Mouse (Mus musculus): ENCODE measurements around the gene Amer3.
"Not testable (repeated sequence)": the region's sequence is repeated elsewhere in the genome, so short reads cannot be mapped to it uniquely, and the experiment has no call there.

Amer3 gene

DNA sequence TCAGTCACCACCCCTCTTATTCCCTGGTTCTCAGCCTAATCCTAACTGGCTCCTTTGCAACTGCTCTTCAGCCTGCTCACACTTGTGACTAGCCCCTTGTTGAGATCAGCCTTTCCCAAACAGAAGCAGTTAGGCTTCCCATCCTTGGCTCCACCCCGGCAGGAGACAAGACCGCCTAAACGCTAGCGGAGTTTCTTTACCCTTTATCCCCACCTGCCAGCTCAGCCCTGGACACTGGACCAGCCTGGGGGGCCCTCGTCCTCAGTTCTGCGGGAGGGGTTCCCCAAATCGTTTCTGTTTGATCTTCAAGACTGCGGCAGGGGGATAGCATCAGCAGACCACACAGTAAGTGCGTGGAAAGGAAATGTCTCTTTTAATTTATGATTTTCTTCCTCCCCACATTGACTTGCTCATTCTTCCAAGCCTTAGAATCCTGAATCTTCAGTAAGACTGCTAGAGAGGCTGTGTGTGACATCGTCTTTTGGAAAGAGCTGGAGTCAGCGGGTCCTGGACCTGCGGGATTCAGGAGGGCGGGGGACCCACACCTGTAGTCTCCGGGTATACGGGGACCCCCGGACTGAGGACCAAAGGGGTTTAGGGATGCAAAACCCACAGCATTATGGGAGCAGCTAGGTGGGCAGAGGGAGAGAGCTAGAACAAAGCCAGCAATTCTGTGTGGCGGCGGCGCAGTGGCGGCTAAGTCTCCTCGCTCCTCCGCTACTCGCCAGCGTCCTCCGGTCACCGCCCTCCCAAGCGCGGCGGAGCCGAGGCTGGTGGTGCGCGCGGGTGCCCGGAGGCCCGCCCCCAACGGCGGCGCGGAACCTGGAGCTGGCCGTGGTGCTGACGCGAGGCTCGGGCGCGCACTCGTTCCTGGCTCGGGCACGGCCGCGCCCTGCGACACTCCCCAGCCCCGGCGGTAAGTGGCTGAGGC is at the start of gene Amer3:
TSS of gene Amer3 (plus strand) at position 807 of the 931 bp plus-strand sequence.
- peak; percentile 83 for DNase-seq (ENCODE audit: low spot score)

DNA sequence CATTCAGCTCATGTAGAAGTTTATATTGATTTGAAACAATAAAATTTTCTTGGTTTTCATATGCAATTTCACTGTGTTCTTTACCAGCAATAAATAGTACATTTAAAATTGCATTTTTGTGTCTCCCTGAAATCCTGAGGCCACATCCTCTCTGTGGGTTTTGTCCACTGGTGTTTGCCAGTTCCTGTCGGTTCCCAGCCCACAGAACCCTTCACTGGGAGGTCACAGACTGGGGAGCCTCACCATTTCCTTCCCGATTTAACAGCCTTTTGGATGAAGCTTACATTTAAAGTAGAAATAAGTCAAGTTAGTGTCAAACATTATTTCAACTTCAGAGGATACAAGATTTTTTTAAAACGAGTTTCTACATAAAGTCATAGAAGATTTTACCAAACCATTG is 44.9 kb upstream of the Amer3 start:
- DNase-seq (ENCODE audit: low spot score): not testable (repeated sequence)

DNA sequence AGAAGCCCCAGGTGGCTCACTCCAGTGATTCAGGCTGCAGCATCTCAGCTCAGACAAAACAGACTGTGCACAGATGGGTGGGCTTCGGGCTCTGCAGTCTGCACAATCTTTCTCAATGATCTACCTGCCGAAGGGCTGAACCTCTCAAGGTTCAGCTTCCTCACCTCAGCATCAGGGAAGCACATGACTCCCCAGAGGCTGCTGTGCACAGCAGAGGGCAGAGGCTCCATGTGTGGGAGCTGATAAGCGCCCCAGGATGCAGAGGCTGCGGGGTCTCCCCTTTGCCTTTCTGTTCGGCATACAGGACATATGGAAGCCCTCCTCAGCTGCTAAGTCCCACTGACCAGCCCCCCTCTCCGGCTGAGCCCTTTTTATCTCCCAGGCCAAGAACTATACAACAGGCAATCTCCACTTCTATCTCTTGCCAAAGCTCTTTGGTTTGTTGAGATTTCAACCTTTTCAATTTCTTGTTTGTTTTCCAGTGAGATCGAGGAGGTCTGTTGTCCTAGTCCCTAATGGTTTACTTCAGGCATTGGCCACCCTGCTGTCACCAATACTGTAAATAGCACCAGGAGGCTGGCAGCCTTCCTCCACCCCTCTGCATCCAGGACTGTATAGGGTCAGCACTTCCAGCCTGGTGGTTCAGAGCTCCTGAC is 44.3 kb upstream of the Amer3 start, which contains the start of gene Cfc1:
TSS of gene Cfc1 (plus strand) at position 606 of the 656 bp plus-strand sequence.
- DNase-seq (ENCODE audit: low spot score): not testable (repeated sequence)

DNA sequence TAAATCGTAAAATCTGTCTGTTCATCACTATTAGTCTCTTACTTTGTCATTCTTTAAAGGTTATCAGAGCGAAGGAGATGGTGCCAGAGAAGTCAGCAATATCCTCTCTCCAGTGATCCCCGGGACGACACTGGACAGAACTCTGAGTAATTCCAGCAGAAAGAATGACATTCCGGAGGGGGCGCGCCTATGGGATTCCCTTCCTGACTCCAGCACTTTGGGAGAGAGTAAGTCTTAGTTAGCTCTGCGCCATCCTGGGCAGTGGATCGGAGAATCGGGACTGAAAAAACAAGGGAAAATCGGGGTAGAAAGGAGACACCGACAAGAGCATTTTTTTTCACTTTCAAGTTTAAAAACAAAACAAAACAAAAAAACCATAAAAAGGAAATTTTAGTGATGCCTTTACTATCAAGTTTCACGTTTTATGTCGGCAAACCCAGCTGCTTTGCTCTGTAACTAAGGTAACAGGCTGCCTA is 43.1 kb upstream of the Amer3 start:
- peak; percentile 39 for DNase-seq (ENCODE audit: low spot score)

DNA sequence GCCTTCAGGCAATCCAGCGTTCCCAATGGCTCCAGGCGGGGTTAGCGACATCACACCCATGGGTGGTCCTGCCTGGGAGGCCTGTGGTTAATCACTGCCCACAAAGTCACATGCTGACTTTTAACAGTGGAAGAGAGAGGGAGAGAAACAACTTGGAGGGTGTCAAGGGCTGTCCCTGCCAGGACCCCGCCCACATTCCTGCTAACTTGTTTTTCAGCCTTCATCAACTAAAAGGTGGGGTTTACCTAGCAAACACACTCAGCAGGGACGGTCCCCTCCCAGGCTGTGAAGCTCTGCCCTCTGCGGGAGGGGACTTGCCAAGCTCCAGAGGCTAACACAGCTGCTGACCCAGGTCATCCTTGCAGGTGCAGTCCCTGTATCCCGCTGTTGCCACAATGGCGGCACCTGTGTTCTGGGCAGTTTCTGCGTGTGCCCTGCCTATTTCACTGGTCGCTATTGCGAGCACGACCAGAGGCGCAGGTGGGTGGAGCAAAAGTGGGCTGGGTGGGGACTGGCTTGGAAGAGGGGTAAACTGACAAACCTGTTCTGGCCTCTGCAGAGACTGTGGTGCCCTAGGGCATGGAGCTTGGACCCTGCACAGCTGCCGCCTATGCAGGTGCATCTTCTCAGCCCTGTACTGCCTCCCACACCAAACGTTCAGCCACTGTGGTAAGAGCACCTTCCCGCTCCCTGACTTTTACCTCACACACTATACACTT is 42.5 kb upstream of the Amer3 start:
- peak; percentile 34 for DNase-seq (ENCODE audit: low spot score)

DNA sequence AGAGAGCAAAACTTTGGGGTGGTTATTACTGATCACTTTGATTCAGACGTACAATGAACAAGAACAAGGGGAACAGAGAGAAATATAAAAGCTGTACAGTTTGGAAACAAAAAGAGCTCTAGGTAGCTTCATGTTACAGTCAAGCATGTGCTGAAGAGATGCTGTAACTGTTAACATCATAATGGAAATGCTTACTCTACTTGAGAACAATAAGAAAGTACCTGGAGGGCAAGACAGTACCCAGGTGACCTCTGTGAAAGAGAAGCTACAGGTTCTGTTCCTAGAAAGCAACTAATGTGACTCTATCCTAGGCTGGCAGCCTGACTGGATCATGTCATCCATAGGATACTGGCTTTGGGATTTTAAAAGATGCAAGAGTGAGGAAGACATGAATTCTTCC is 32.4 kb upstream of the Amer3 start:
- no peak for DNase-seq (ENCODE audit: low spot score)

DNA sequence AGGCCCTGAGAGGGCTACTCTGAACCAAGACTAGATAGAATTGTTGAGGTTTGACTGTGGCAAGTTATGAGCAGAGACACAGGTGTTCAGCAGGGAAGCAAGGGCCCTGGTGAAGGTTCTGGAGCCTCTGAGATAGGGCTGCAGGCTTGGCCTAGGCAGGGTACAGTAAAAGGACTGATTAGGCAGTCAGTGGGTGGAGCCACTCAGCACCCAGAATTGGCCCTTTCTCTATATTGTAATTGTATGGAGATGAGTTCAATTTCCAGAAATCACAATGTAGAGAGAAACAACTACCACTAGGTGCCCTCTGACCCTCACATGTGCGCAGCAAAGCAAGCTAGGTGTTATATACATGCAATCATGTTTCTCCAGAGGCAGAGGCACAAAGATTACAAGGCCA is 25.8 kb upstream of the Amer3 start:
- no peak for DNase-seq (ENCODE audit: low spot score)

DNA sequence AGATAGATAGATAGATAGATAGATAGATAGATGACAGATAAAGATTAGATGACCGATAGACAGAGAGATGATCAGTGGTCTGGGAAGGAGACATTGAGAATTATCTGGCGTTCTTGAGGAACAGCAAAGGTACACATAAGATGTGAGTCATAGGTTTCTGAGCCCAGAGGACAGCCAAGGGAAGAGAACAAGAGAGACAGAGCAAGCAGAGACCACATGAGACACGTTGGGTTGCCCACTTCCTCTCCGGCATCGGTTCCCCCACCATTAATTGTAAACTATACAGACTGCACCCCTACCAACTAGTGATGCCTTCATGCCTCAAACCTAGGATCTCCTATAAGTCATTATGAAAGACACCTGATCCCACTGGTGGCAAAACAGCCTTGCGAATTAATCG is 25.2 kb upstream of the Amer3 start:
- DNase-seq (ENCODE audit: low spot score): no peak

DNA sequence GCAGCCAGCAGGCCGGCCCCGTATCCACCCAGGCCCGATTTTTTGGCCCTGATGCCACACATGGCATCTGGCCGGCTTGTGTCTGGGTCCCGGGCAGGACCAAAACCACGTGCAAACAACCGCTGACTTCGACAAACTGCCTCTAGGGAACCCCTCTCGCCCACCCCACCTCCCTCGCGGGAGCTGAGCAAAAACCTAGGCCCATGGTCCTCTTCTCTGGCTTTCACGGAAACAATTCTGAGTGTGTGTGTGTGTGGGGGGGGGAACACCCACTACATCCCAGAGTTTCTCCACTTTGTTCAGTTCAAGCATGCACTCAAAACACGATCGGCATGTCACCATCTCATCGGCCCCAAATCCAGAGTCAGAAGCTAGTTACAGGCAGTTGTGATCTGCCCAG is 18.6 kb upstream of the Amer3 start, which contains the start of gene Prss40:
TSS of gene Prss40 (minus strand) at position 101 of the 400 bp plus-strand sequence.
- DNase-seq (ENCODE audit: low spot score): no peak

DNA sequence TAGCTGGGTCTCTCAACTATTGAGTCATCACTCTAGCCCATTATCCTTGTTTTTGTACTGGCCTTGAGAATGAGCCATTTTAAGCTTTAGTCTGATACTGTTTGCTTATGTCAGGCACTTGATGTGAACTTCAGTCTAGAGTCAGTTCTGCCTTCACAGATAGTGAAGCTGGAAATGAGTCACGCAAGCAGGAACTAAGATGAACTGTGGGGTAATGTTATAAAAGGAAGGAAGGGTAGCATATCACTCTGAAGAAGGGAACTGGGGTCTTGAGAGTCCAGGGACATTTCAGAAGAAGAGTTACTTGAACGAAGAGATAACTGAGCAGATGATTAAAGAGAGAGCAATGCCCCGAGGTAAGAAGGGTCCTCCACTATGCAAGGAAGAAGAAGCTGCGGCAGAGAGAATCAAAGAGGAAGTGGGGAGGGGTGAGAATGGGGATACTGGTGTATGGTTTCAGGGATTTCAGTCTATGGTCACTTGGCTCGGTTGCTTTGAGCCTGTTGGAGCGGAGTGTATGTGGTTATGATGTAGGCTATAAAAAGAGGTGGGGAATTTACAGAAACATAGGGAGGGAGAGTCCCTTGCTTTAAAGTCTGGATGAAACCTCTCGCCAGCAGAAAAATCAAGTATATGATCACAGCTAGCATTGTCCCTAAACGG is 14.9 kb upstream of the Amer3 start:
- DNase-seq (ENCODE audit: low spot score): no peak

DNA sequence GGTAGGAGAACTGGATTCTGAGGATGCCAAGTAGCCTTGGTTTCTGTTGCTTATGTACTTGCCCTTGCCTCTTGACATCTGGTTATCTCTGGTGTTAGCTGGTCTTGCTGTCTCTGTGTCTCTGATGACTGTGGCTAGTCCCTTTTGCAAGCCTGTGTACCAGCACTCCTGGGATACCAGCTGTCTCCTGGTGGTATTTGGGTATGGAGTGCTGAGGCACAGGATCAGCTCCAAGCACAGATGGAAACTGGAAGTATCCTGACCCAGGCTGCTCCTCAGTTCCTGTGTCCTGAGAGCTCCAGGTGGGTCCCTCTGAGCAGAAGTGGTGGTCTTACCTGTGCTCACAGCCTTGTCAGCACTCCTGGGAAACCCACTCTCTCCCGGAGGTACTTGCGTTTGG is 11.3 kb upstream of the Amer3 start:
- no peak for DNase-seq (ENCODE audit: low spot score)

DNA sequence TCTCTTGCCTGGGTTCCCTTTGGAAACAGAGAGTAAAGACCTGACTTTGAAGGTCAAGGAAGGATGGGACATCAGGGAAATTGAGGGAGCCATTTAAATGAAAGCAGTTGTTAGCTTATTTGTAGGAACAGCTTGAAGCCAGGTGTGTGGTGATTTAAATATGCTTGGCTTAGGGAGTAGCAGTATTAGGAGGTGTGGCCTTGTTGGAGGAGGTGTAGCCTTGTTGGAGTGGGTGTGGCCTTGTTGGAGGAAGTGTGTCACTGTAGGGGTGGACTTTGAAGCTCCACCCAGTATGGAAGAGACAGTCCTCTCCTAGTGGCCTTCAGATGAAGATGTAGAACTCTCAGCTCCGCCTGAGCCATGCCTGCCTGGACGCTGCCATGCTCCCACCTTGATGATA is 9.6 kb upstream of the Amer3 start:
- no peak for DNase-seq (ENCODE audit: low spot score)

DNA sequence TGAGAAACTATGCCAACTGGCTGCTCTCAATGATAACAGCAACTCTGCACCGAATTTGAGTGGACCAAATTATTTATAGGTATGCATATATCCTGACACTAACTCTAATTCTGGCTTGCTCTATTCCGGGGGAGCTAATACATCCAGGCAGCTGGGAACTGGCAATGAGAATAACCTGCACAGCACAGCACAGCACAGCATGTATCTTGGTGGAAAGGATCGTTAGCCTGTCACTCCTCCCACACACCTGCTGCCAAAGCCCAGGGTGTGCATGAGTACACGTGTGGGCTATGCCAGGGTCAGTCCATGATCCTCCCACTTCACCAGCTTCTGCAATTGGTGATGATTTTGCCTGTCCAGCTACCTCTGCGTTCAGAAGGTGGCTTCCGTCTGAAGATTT is 8.0 kb upstream of the Amer3 start:
- DNase-seq (ENCODE audit: low spot score): no peak

DNA sequence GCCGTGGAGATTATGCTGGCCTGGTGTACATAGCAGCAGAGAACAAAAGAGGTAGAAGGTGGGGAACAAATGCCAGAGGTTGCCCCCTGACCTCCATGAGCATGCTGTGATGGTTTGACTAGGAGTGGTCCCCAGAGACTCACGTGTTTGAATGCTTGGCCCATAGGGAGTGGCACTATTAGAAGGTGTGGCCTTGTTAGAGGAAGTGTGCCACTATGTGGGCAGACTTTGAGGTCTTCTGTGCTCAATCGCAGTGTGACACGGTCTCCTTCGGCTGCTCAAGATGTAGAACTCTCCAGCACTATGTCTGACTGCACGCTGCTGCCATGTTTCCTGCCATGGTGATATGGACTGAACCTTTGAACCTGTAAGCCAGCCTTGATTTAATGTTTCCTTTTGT is 6.2 kb upstream of the Amer3 start:
- DNase-seq (ENCODE audit: low spot score): no peak

DNA sequence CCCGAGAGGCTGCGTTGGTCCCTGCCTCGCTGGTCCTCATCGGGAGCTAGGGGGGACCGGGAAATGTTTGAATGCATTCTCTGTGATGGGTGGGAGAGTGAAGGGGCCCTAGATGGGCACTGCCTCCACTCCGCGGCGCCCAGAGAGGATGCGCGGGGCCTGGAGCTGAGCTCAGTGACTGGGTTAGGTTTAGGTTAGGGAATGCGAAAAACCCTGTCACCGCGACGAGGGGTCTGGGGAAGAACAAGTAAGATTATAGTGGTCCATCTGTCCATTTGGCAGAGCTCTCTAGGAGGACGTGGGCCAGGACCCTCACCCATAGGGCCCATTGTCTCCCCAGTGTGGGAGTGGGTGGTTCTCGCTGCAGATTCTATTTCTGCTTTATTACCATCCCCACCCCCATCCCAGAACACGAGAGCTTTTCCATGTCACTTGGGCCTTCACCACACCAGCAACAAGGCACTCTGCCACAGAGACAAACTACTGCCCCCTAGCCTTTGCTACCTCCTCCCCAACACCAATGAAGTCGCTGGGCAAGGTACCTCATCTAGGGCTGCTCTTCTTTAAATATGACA is 412 bp downstream of the Amer3 start:
- no peak for DNase-seq (ENCODE audit: low spot score)

DNA sequence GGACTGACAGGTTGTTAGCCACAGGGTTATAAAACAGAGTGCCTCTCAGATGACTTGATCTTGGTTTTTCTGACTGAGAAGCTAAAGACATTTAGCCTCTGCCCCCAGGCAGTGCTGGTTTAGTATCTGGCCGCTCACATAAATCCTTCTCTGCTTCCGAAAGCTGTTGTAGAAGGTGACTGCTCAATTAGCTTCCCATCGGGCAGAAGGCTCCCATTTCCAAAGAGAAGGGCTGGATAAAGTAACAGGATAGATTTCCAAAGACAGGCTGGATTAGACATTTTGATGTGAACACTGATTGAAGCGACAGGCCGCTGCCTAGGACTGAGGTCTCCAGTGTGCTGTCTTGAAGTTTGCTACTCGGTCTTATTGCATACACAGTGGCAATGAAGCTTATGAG is 2.8 kb downstream of the Amer3 start:
- DNase-seq (ENCODE audit: low spot score): no peak

DNA sequence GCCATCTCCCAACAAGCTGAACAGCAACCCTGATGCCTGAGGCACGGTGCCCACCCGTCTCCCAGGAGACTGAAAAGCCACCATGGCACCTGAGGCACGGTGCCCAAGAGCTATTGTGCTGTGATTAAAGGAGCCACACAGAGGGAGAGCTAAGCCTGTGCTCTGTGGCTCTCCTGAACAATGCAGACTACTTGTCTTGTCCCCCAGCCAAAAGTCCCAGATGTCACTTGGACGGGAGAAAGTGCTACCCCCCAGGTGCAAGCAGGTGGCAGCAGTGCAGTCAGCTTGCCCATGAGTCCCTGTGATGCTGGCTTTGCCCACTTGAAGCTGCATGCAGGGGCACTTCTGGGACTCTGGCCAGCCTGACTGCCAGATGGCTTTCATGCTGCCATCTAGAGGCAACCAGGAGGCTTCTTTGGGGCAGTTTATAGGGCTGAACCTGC is 4.4 kb downstream of the Amer3 start:
- DNase-seq (ENCODE audit: low spot score): no peak

DNA sequence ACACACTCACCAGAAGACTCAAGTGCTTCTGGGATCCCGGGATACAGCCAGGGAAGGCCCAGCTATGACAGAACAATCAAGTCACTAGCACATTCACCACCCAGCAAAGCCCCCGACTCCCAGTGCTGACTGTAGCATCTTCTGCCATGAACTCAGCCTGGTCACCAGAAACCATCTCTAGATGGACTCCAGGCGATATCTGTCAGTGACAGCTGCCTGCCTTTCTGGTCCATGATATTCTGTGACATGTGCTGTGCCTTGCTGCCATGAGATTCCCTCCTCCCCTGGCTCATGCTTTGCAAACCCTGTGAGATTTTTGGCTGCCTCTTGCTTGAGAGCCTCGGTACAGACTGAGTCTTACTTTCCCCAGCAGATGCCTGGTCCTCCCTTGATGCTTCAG is 5.3 kb downstream of the Amer3 start:
- DNase-seq (ENCODE audit: low spot score): no peak

DNA sequence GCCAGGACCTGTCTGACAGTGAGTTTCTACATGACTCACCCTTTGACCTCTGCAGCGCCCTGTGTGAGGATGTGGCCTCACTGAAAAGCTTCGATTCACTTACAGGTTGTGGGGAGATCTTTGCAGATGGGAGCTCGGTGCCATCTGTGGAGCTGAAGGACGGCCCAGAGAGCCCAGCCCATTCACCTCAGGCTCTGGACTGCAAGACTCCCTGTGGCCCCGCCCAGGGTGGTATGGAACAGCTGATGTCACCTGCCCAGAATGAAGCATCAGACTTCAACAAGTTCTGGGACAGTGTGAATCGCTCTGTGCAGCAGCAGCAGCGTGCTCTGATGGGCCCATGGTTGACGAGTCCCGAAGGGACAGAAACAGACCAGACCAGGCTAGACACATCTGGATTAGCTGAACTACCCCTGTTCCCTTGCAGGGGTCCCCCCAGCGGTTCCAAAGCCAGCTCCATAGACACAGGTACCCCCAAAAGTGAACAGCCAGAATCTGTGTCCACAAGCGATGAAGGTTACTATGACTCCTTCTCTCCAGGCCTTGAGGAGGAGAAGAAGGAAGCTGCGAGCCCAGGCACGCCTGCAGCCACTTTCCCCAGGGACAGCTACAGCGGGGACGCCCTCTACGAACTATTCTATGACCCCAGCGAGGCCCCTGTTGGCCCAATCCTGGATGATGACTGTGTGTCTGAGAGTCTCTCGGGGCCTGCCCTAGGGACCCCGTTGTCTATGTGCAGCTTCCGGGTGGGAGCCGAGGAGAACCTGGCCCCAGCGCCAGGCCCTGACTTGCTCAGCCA is 8.0 kb downstream of the Amer3 start:
- DNase-seq (ENCODE audit: low spot score): no peak

DNA sequence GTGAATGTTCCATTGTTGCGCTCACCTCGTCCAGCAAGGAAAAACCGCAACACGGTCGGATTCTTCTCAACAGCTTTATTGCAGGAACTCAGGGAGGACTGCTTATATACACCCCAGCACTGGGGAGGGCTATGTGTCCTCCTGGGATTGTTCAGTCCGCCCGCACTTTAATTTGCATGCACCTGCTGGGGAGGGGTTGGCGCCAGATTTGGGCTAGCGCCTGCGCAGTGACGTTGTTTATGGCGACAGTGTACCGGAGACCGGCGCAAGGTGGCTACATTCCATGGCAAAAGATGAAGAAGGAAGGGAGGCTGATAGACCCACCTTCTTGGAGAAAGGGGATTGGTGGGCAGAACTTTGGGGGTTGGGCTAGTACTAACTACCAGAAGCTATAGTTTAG is 20.5 kb downstream of the Amer3 start:
- DNase-seq (ENCODE audit: low spot score): no peak
